Mouse (Mus musculus): Measurements from ENCODE around the gene Ccr8. TPM values are rescaled to one million over a fixed set of nuclear protein-coding genes. Genes with fewer than 3 reads are reported as not detected.

Gene Ccr8
- polyA plus RNA-seq (2014; fragmentation: Nextera tagmentation; extraction: Ambion mirVana) = 0.26 and 0.41 TPM in 2 replicates

DNA sequence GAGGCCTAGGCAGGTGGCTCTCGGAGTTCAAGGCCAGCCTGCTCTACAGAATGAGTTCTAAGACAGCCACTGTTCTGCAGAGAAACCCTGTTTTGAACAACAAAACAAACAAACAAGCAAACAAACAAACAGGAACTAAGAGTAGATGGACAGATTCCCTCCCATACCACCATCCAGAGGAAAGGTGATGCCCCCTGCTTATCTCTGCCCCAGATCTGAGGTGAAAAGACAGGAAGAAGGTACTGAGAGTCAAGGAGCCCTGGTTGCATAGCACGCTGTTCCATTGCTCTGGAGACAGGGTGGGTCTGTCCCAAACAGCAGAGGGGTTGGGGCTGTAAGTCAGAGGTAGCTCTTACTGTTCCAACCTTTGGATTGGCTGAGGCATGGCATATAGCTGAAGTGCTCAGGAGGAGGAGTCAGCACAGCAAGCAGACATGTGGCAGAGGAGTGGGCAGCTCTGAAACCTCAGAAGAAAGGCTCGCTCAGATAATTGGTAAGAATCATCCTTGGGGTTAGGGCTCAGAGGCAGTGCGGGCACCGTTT, at the start of gene Ccr8:
Gene Ccr8 (plus strand): TSS at position 419 of the 543 bp plus-strand sequence.
- no peaks in the 10 kb centered on the region for H3K4me1 ChIP-seq (replicated peaks; ENCODE audit: control insufficient read depth, insufficient read depth, low read length)
- DNase-seq (ENCODE audit: low spot score) (no peak), ATAC-seq (replicated peaks; ENCODE audit: low FRiP score, low TSS enrichment, low read depth) (no peak)
- no peak within 1 kb of the TSS for H3K27ac ChIP-seq (ENCODE audit: low read depth)
- no peaks in the 10 kb centered on the region for H3K9me3 ChIP-seq (ENCODE audit: control insufficient read depth, low read length)
- 72% methylated on average over 5 of the region's 5 CpGs for WGBS
- no peak within 1 kb of the TSS for H3K9ac ChIP-seq (ENCODE audit: low read length)
- no peak within 1 kb of the TSS for H3K4me3 ChIP-seq (ENCODE audit: low read depth, low read length)
- H3K4me2 ChIP-seq (ENCODE audit: low read length) = no peak within 1 kb of the TSS
- H3K27me3 ChIP-seq (replicated peaks; ENCODE audit: control insufficient read depth, insufficient read depth, low read length) = no peaks in the 10 kb centered on the region
- no peaks in the 10 kb centered on the region for H3K36me3 ChIP-seq (ENCODE audit: control insufficient read depth, insufficient read depth, low read length)

DNA sequence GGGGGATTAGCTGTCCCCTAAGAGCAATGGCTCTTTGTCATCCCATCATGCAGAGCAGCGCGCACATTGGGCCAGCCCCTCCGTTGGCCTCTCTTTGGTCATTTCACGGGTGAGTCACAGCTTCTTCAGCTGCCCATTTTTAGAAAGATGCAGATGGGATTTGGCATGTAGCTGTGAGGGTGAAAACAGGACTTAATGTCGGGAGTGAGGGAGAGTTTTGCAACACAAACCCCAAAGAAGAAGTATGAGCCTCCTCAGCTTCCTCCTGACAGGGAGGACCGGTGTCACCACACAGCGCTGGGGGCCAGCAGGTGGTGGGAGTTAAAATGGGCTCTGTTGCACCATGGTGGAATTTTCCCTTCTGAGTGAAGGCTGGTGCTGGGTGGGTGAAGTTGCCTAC, 48.8 kb upstream of the Ccr8 start:
- H3K27ac ChIP-seq (ENCODE audit: low read depth) = no peak overlapping the region
- no peaks in the 10 kb centered on the region for H3K27me3 ChIP-seq (replicated peaks; ENCODE audit: control insufficient read depth, insufficient read depth, low read length)
- DNase-seq (ENCODE audit: low spot score) (no peak), ATAC-seq (replicated peaks; ENCODE audit: low FRiP score, low TSS enrichment, low read depth) (no peak)
- H3K4me2 ChIP-seq (ENCODE audit: low read length) = no peak overlapping the region
- H3K4me3 ChIP-seq (ENCODE audit: low read depth, low read length) = no peak overlapping the region
- no peak overlapping the region for H3K9ac ChIP-seq (ENCODE audit: low read length)
- H3K36me3 ChIP-seq (ENCODE audit: control insufficient read depth, insufficient read depth, low read length) = no peaks in the 10 kb centered on the region
- WGBS = 85% methylated on average over 7 of the region's 7 CpGs
- H3K4me1 ChIP-seq (replicated peaks; ENCODE audit: control insufficient read depth, insufficient read depth, low read length) = no peaks in the 10 kb centered on the region
- no peaks in the 10 kb centered on the region for H3K9me3 ChIP-seq (ENCODE audit: control insufficient read depth, low read length)

DNA sequence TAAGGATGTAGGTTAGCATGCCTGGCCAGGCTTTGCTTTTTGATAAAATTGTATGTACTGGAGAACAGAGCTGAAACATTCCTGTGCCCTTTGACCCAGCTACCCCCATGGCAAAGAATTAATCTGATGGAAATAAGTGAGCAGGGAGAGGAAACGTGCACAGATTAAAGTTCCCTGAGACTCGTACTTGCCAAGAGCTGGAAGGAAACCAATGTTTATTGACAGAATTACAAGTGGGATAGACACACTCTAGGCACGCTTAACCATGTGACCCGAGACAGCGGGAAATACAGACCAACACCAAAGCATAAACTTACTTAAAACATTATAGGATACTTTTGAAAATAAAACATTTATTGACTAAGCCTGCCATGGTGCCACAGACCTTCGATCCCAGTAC, 43.4 kb upstream of the Ccr8 start:
- no peak overlapping the region for H3K4me3 ChIP-seq (ENCODE audit: low read depth, low read length)
- no peak for ATAC-seq (replicated peaks; ENCODE audit: low FRiP score, low TSS enrichment, low read depth)
- no peak for DNase-seq (ENCODE audit: low spot score)
- H3K4me1 ChIP-seq (replicated peaks; ENCODE audit: control insufficient read depth, insufficient read depth, low read length) = no peaks in the 10 kb centered on the region
- H3K36me3 ChIP-seq (ENCODE audit: control insufficient read depth, insufficient read depth, low read length) = no peaks in the 10 kb centered on the region
- no peak overlapping the region for H3K27ac ChIP-seq (ENCODE audit: low read depth)
- WGBS = 62% methylated on average over 6 of the region's 6 CpGs
- H3K4me2 ChIP-seq (ENCODE audit: low read length) = no peak overlapping the region
- H3K9ac ChIP-seq (ENCODE audit: low read length) = no peak overlapping the region
- no peaks in the 10 kb centered on the region for H3K9me3 ChIP-seq (ENCODE audit: control insufficient read depth, low read length)
- H3K27me3 ChIP-seq (replicated peaks; ENCODE audit: control insufficient read depth, insufficient read depth, low read length) = no peaks in the 10 kb centered on the region

DNA sequence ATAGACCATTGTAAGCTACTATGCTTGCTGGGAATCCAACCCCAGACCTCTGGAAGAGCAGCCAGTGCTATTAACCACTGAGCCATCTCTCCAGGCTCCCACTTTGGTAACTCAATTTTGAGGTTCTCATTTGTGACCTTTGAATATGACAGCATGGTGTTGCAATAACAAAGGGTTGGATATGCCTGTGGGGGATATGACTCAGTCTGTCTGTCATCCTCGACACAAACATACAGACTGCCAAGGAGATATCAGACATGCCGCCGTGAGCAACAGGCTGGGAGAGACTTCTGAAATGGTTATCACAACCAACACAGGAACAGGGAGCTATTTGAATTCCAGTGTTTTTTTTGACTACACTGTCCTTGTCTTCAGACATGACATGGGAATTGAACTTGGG, 42.5 kb upstream of the Ccr8 start:
- H3K4me1 ChIP-seq (replicated peaks; ENCODE audit: control insufficient read depth, insufficient read depth, low read length) = no peaks in the 10 kb centered on the region
- no peak overlapping the region for H3K4me2 ChIP-seq (ENCODE audit: low read length)
- 82% methylated on average over 3 of the region's 3 CpGs for WGBS
- ATAC-seq (replicated peaks; ENCODE audit: low FRiP score, low TSS enrichment, low read depth) (no peak), DNase-seq (ENCODE audit: low spot score) (no peak)
- H3K9ac ChIP-seq (ENCODE audit: low read length) = no peak overlapping the region
- H3K9me3 ChIP-seq (ENCODE audit: control insufficient read depth, low read length) = no peaks in the 10 kb centered on the region
- no peaks in the 10 kb centered on the region for H3K36me3 ChIP-seq (ENCODE audit: control insufficient read depth, insufficient read depth, low read length)
- no peaks in the 10 kb centered on the region for H3K27me3 ChIP-seq (replicated peaks; ENCODE audit: control insufficient read depth, insufficient read depth, low read length)
- H3K4me3 ChIP-seq (ENCODE audit: low read depth, low read length) = no peak overlapping the region
- no peak overlapping the region for H3K27ac ChIP-seq (ENCODE audit: low read depth)

DNA sequence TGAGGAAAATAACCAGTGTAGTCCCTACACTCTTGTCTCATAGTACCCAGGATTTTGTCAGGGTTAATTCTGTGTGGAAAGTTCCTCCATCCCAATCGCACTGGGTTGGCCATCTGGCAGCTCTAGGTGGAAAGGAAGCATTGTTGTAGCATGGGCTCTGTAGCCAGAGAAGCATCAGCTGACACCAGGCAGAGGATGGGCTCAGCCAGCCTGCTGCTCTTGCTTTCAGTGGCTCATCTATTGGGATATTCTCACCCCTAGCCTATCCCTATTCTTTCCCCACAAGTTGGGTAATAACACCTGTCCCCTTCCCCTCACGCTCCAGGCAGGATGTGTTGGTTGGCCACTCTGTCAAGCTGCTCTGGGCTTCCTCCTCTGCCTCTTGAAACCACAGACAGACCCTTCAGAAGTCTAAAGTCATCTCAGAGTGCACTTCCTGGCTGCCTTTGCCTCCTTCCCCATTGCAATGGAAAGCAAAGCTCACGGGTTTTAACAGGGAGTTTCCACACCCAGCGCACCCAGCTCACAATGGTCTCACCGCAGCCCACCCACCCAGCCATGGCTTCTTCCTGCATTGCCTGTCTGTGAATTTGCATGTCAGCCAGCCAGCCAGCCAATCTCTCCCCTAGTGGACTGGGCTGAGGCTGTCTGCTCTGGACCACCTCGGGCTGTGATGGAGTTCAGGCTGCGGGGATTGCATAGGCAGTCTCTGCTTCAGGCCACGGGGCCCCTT, 37.2 kb upstream of the Ccr8 start:
- WGBS = 46% methylated on average over 8 of the region's 8 CpGs
- DNase-seq (ENCODE audit: low spot score) = no peak

DNA sequence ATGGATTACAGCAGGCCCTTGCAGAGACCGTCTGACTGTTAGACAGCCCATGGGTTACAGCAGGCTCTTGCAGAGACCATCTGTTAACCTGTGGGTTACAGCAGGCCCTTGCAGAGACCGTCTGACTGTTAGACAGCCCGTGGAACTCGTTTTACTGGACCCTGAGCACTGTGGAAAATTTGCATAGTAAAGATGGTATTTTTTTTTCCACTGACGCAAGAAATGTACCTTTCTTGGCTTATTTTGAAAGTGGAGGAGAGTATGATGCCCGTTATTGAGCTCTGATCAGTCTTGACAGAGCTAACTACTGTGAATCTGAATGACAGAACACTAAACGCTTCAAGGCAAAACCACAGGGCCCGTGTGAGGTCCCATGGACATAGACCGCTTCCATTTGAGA, 35.7 kb upstream of the Ccr8 start:
- H3K9me3 ChIP-seq (ENCODE audit: control insufficient read depth, low read length) = no peaks in the 10 kb centered on the region
- DNase-seq (ENCODE audit: low spot score) = no peak
- no peaks in the 10 kb centered on the region for H3K36me3 ChIP-seq (ENCODE audit: control insufficient read depth, insufficient read depth, low read length)
- H3K4me1 ChIP-seq (replicated peaks; ENCODE audit: control insufficient read depth, insufficient read depth, low read length) = no peaks in the 10 kb centered on the region
- ATAC-seq (replicated peaks; ENCODE audit: low FRiP score, low TSS enrichment, low read depth) = no peak
- H3K27me3 ChIP-seq (replicated peaks; ENCODE audit: control insufficient read depth, insufficient read depth, low read length) = no peaks in the 10 kb centered on the region
- H3K9ac ChIP-seq (ENCODE audit: low read length) = no peak overlapping the region
- H3K27ac ChIP-seq (ENCODE audit: low read depth) = no peak overlapping the region
- no peak overlapping the region for H3K4me3 ChIP-seq (ENCODE audit: low read depth, low read length)
- WGBS = 79% methylated on average over 9 of the region's 9 CpGs
- H3K4me2 ChIP-seq (ENCODE audit: low read length) = no peak overlapping the region

More for the DNA sequence above, 37.2 kb upstream of the Ccr8 start:
- H3K27me3 ChIP-seq (replicated peaks; ENCODE audit: control insufficient read depth, insufficient read depth, low read length) = no peaks in the 10 kb centered on the region
- no peaks in the 10 kb centered on the region for H3K9me3 ChIP-seq (ENCODE audit: control insufficient read depth, low read length)
- no peak for ATAC-seq (replicated peaks; ENCODE audit: low FRiP score, low TSS enrichment, low read depth)
- H3K36me3 ChIP-seq (ENCODE audit: control insufficient read depth, insufficient read depth, low read length) = no peaks in the 10 kb centered on the region
- no peak overlapping the region for H3K4me3 ChIP-seq (ENCODE audit: low read depth, low read length)
- no peak overlapping the region for H3K4me2 ChIP-seq (ENCODE audit: low read length)
- H3K4me1 ChIP-seq (replicated peaks; ENCODE audit: control insufficient read depth, insufficient read depth, low read length) = no peaks in the 10 kb centered on the region
- H3K9ac ChIP-seq (ENCODE audit: low read length) = no peak overlapping the region
- H3K27ac ChIP-seq (ENCODE audit: low read depth) = no peak overlapping the region

DNA sequence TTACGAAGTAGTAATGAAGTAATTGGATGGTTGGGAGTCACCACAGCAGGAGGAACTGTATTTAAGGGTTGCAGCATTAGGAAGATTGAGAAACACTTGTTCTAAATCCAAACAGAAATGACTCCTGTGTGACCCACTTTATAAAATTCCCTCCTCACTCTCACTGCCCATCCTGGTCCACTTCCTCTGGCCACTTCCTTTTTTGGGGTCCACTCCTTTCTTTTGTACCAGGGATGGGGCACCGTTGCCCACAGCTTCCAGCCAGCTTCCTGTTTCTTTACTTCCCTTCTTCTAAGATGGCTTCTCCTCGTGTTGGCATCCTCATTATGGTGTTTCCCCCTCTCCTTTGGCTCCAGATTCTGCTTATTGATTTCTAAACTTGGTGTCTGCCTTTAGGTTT, 33.2 kb upstream of the Ccr8 start:
- no peak overlapping the region for H3K9ac ChIP-seq (ENCODE audit: low read length)
- no peaks in the 10 kb centered on the region for H3K4me1 ChIP-seq (replicated peaks; ENCODE audit: control insufficient read depth, insufficient read depth, low read length)
- H3K27ac ChIP-seq (ENCODE audit: low read depth) = no peak overlapping the region
- no peaks in the 10 kb centered on the region for H3K9me3 ChIP-seq (ENCODE audit: control insufficient read depth, low read length)
- WGBS = 79% methylated on average over 3 of the region's 3 CpGs
- H3K4me2 ChIP-seq (ENCODE audit: low read length) = no peak overlapping the region
- ATAC-seq (replicated peaks; ENCODE audit: low FRiP score, low TSS enrichment, low read depth) (no peak), DNase-seq (ENCODE audit: low spot score) (no peak)
- no peaks in the 10 kb centered on the region for H3K36me3 ChIP-seq (ENCODE audit: control insufficient read depth, insufficient read depth, low read length)
- H3K4me3 ChIP-seq (ENCODE audit: low read depth, low read length) = no peak overlapping the region
- H3K27me3 ChIP-seq (replicated peaks; ENCODE audit: control insufficient read depth, insufficient read depth, low read length) = no peaks in the 10 kb centered on the region

DNA sequence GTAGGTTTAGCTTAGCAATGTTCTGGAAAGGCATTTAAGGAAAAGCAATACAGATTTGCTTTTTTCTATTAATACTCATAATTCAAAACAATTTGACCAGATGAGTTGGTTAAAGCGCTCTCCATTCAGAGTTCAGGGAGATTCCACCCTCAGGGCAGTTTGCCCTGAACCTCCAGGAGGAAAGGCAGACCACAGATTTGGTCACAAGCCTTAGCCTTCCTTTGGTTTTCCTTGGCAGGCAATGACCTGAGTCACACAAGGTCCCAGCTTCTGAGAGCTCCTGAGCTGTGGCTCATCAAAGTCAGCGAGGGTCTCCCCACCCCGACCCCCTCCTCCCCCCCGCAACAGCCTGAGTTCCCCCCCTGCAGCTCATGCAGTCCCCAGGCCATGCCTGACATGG, 27.6 kb upstream of the Ccr8 start:
- no peak overlapping the region for H3K4me3 ChIP-seq (ENCODE audit: low read depth, low read length)
- H3K4me1 ChIP-seq (replicated peaks; ENCODE audit: control insufficient read depth, insufficient read depth, low read length) = no peaks in the 10 kb centered on the region
- H3K27me3 ChIP-seq (replicated peaks; ENCODE audit: control insufficient read depth, insufficient read depth, low read length) = no peaks in the 10 kb centered on the region
- 81% methylated on average over 4 of the region's 4 CpGs for WGBS
- no peaks in the 10 kb centered on the region for H3K36me3 ChIP-seq (ENCODE audit: control insufficient read depth, insufficient read depth, low read length)
- H3K27ac ChIP-seq (ENCODE audit: low read depth) = no peak overlapping the region
- H3K9me3 ChIP-seq (ENCODE audit: control insufficient read depth, low read length) = no peaks in the 10 kb centered on the region
- DNase-seq (ENCODE audit: low spot score) (no peak), ATAC-seq (replicated peaks; ENCODE audit: low FRiP score, low TSS enrichment, low read depth) (no peak)
- no peak overlapping the region for H3K4me2 ChIP-seq (ENCODE audit: low read length)
- no peak overlapping the region for H3K9ac ChIP-seq (ENCODE audit: low read length)

DNA sequence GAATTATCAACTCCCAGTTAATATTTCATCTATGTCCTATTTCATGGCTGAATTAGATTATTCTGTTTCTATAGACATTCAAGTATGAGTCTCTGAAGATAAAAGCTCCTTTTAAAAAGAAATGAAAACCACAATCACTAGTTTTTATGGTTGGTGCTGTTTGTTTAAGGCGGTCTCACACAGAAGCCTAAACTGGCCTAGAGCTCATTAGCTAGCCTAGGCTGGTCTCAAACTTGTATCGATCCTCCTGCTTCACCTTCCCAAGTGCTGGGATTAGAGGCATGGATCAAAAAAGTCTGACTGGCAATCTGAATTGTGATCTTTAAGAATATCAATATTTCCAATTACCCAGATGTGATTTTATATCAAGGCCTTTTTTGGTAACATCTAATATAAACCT, 24.3 kb upstream of the Ccr8 start:
- no peak overlapping the region for H3K9ac ChIP-seq (ENCODE audit: low read length)
- no peaks in the 10 kb centered on the region for H3K27me3 ChIP-seq (replicated peaks; ENCODE audit: control insufficient read depth, insufficient read depth, low read length)
- H3K9me3 ChIP-seq (ENCODE audit: control insufficient read depth, low read length) = no peaks in the 10 kb centered on the region
- DNase-seq (ENCODE audit: low spot score) (no peak), ATAC-seq (replicated peaks; ENCODE audit: low FRiP score, low TSS enrichment, low read depth) (peak; percentile 65; the same call in 1 of the 2 replicates)
- no peak overlapping the region for H3K27ac ChIP-seq (ENCODE audit: low read depth)
- no peak overlapping the region for H3K4me3 ChIP-seq (ENCODE audit: low read depth, low read length)
- WGBS = 69% methylated on average over 2 of the region's 2 CpGs
- H3K36me3 ChIP-seq (ENCODE audit: control insufficient read depth, insufficient read depth, low read length) = no peaks in the 10 kb centered on the region
- no peak overlapping the region for H3K4me2 ChIP-seq (ENCODE audit: low read length)
- H3K4me1 ChIP-seq (replicated peaks; ENCODE audit: control insufficient read depth, insufficient read depth, low read length) = no peaks in the 10 kb centered on the region
